Mouse (Mus musculus): Measurements from ENCODE around the gene Fam53b. TPM values are rescaled to one million over a fixed set of nuclear protein-coding genes. Genes with fewer than 3 reads are reported as not detected.

Gene Fam53b
- polyA plus RNA-seq, 1 experiment from 2014 or later, result 22.5 TPM

DNA sequence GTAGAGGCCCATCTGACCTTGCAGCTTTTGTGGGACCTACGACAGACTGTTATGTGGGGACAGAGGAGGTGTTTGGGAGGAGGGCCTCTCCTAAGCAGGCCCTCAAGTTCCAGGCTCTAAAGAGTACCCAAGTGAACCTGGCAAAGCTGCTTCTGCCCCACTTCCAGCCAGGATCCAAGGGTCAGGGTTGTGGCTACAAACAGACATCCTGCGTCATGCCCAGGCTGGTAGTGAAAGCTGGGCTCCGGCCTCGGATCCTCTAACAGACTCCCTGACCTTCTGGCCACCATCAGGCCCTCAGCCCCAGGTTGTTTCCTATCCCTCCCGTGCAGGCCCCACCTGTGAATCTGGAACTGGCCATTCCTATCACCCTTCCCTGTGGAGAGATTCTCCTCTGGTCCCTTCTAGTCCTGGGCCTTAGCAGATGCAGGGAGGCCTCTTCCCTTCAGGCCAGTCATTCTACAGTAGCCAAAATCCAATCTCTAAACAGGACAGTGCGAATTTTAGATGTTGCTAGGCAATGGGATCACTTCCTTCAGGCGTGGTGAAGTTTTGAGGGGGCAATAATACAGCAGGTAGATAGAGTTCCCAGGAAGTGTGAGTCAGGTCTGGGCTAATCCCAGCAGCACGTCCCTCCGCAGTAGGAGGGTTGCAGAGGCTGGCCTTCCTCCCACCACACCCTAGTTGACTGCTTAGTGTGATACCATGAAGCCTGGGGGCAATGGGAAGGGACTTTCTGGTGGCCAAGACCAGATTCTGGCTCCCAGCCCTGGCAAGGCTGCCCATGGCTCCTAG, 110.0 kb downstream of the Fam53b start:
- H3K27ac ChIP-seq, result no peak overlapping the region
- no peak overlapping the region for H3K4me2 ChIP-seq
- H3K4me3 ChIP-seq (replicated peaks), result no peak overlapping the region
- H3K27me3 ChIP-seq, result no peaks in the 10 kb centered on the region
- no peak overlapping the region for H3K9ac ChIP-seq
- H3K36me3 ChIP-seq, result no peaks in the 10 kb centered on the region
- H3K9me3 ChIP-seq (replicated peaks), result no peaks in the 10 kb centered on the region
- peaks cover 8% of the 10 kb centered on the region; the same call in 1 of the 2 replicates for H3K4me1 ChIP-seq
- 80% methylated on average over 9 of the region's 9 CpGs for WGBS
- ATAC-seq (replicated peaks; ENCODE audit: low FRiP score), result no peak

DNA sequence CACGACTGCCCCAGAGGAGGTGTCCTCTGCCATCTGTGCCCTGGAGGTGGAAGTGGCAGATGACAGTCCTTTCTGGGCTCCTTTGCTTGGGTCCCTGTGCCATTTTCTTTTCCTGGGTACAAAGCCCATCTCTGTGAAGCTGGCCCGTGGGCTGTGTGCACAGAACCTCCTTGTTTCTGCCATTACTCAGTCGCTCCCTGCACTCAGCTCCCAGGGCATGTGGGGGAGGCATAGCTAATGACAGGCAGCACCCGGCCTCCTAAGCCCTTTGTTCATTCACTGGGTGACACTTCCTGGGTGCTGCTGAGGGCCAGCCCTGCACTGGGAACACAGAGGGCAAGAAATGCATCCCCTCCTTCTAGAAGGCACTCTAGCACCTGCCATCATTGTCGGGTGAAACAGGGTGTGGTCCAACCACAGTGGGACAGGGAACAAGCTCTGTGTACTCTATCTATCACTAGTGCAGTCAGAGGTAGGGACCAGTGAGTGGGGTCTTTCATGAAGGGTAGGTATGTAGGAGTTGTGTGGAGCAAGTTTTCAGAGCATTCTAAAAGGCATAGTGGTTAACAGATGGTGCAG, 111.1 kb downstream of the Fam53b start:
- Histone ChIP-seq H3K9ac (no peak overlapping the region), H3K27me3 (no peaks in the 10 kb centered on the region), H3K4me2 (no peak overlapping the region), H3K36me3 (no peaks in the 10 kb centered on the region), H3K4me3 (replicated peaks) (no peak overlapping the region), H3K9me3 (replicated peaks) (no peaks in the 10 kb centered on the region), H3K4me1 (peaks cover 8% of the 10 kb centered on the region; the same call in 1 of the 2 replicates), H3K27ac (no peak overlapping the region)
- 71% methylated on average over 5 of the region's 5 CpGs for WGBS
- ATAC-seq (replicated peaks; ENCODE audit: low FRiP score), result no peak

GRCm38 (mm10) chr7:132702024-132702423, 111.7 kb downstream of the Fam53b start:
- Histone ChIP-seq H3K4me1 (peaks cover 8% of the 10 kb centered on the region; the same call in 1 of the 2 replicates), H3K9ac (no peak overlapping the region), H3K27me3 (no peaks in the 10 kb centered on the region), H3K27ac (no peak overlapping the region), H3K4me2 (no peak overlapping the region), H3K9me3 (replicated peaks) (no peaks in the 10 kb centered on the region), H3K4me3 (replicated peaks) (no peak overlapping the region), H3K36me3 (no peaks in the 10 kb centered on the region)
- 72% methylated on average over 3 of the region's 3 CpGs for WGBS
- ATAC-seq (replicated peaks; ENCODE audit: low FRiP score), result no peak

DNA sequence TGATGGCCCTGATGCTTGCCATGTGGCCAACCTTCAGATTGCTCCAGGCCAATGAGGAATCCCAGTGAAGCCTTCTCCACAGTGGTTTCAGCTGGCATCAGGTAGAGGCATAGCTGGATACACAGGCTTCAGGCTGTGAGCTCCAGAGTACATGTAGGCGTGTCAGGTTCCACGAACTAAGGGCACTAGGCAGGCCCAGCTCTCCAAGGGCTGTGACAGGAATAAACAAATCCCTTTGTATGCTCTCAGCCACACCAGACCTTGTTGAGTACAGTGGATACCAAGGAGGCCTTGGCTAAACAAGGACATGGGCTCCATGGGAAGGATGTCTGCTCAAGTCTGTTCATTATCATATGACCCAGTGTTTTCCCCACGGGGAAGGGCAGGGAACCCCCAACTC, 112.3 kb downstream of the Fam53b start:
- Histone ChIP-seq H3K9me3 (replicated peaks) (no peaks in the 10 kb centered on the region), H3K27me3 (no peaks in the 10 kb centered on the region), H3K4me2 (no peak overlapping the region), H3K36me3 (no peaks in the 10 kb centered on the region), H3K27ac (no peak overlapping the region), H3K4me3 (replicated peaks) (no peak overlapping the region), H3K4me1 (peaks cover 8% of the 10 kb centered on the region; the same call in 1 of the 2 replicates), H3K9ac (no peak overlapping the region)
- 91% methylated on average over 3 of the region's 3 CpGs for WGBS
- ATAC-seq (replicated peaks; ENCODE audit: low FRiP score), result no peak

- H3K36me3 ChIP-seq, result no peaks in the 10 kb centered on the region
- H3K4me2 ChIP-seq, result no peak overlapping the region
- H3K27ac ChIP-seq, result no peak overlapping the region
- no peaks in the 10 kb centered on the region for H3K9me3 ChIP-seq (replicated peaks)
- H3K9ac ChIP-seq, result no peak overlapping the region
- H3K4me3 ChIP-seq (replicated peaks), result no peak overlapping the region
- no peaks in the 10 kb centered on the region for H3K27me3 ChIP-seq
- H3K4me1 ChIP-seq, result peaks cover 8% of the 10 kb centered on the region; the same call in 1 of the 2 replicates
- no peak for ATAC-seq (replicated peaks; ENCODE audit: low FRiP score)
- WGBS, result 74% methylated on average over 4 of the region's 4 CpGs
These were observed 113.6 kb downstream of the Fam53b start for GRCm38 (mm10) chr7:132700107-132700506.

DNA sequence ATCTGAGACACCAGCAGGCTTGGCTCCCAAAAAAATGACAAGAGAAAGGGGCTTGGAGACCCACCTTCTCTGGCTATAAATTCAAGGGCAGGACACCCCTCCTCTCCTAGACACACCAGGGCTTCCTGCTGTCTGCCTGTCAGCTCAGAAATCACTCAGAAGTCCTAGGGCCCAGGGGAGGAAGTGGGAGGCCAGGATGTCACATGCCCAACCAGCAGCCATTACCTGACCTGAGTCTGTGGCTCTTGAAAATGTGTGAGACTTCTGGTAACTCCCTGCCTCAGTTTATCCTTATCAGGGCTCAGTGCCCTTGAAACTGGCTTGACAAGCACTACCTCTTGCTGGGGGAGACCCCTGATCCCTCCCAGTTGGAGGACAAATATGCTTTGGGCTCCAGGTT, 114.0 kb downstream of the Fam53b start:
- Histone ChIP-seq H3K4me2 (no peak overlapping the region), H3K36me3 (0 out of 2 replicates have a peak, but pooled peaks cover 4% of the 10 kb centered on the region), H3K4me3 (replicated peaks) (no peak overlapping the region), H3K27me3 (no peaks in the 10 kb centered on the region), H3K9me3 (replicated peaks) (0 out of 2 replicates have a peak, but pooled peaks cover 3% of the 10 kb centered on the region), H3K4me1 (peaks cover 8% of the 10 kb centered on the region; the same call in 1 of the 2 replicates), H3K9ac (no peak overlapping the region), H3K27ac (no peak overlapping the region)
- no peak for ATAC-seq (replicated peaks; ENCODE audit: low FRiP score)

GRCm38 (mm10) chr7:132699165-132699564, 114.5 kb downstream of the Fam53b start:
- no peak for ATAC-seq (replicated peaks; ENCODE audit: low FRiP score)
- no peak overlapping the region for H3K4me2 ChIP-seq
- 0 out of 2 replicates have a peak, but pooled peaks cover 3% of the 10 kb centered on the region for H3K9me3 ChIP-seq (replicated peaks)
- H3K36me3 ChIP-seq, result 0 out of 2 replicates have a peak, but pooled peaks cover 4% of the 10 kb centered on the region
- no peaks in the 10 kb centered on the region for H3K27me3 ChIP-seq
- H3K4me1 ChIP-seq, result peaks cover 8% of the 10 kb centered on the region; the same call in 1 of the 2 replicates
- H3K27ac ChIP-seq, result no peak overlapping the region
- 64% methylated on average over 4 of the region's 4 CpGs for WGBS
- H3K4me3 ChIP-seq (replicated peaks), result no peak overlapping the region
- no peak overlapping the region for H3K9ac ChIP-seq

GRCm38 (mm10) chr7:132698737-132699136, 114.9 kb downstream of the Fam53b start:
- Histone ChIP-seq H3K27ac (no peak overlapping the region), H3K4me2 (no peak overlapping the region), H3K9ac (no peak overlapping the region), H3K36me3 (0 out of 2 replicates have a peak, but pooled peaks cover 4% of the 10 kb centered on the region), H3K4me1 (peaks cover 8% of the 10 kb centered on the region; the same call in 1 of the 2 replicates), H3K4me3 (replicated peaks) (no peak overlapping the region), H3K9me3 (replicated peaks) (0 out of 2 replicates have a peak, but pooled peaks cover 3% of the 10 kb centered on the region), H3K27me3 (no peaks in the 10 kb centered on the region)
- WGBS, result 78% methylated on average over 4 of the region's 4 CpGs
- no peak for ATAC-seq (replicated peaks; ENCODE audit: low FRiP score)

DNA sequence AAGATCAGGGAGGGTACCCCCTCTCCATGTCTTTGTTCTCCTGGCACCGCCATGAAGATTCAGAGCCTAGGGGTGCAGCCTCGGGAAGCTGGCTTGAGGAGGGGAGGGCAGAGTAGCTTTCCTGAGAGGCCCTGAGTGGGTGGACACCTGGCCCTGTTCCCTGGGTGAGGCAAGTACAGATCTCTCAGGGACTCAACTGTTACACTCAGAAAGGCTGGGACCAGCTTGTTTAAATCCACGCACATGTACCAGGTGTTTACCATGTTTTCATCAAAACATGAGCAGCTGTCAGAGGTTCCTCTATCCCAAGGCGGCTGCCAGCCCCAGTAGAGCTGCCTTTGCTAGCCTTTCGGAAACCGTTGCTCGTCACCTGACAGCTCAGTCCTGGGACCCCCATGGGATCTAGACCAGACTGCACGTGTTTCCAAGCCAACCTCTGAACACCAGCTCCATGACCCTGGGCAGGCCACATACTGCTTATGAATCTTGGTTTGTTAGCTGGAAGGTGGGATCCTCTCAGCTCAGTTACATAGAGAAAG, 116.4 kb downstream of the Fam53b start:
- Histone ChIP-seq H3K9me3 (replicated peaks) (0 out of 2 replicates have a peak, but pooled peaks cover 3% of the 10 kb centered on the region), H3K4me2 (no peak overlapping the region), H3K36me3 (0 out of 2 replicates have a peak, but pooled peaks cover 4% of the 10 kb centered on the region), H3K27ac (no peak overlapping the region), H3K4me3 (replicated peaks) (no peak overlapping the region), H3K27me3 (no peaks in the 10 kb centered on the region), H3K9ac (no peak overlapping the region), H3K4me1 (peaks cover 19% of the 10 kb centered on the region)
- WGBS, result 82% methylated on average over 8 of the region's 8 CpGs
- no peak for ATAC-seq (replicated peaks; ENCODE audit: low FRiP score)

DNA sequence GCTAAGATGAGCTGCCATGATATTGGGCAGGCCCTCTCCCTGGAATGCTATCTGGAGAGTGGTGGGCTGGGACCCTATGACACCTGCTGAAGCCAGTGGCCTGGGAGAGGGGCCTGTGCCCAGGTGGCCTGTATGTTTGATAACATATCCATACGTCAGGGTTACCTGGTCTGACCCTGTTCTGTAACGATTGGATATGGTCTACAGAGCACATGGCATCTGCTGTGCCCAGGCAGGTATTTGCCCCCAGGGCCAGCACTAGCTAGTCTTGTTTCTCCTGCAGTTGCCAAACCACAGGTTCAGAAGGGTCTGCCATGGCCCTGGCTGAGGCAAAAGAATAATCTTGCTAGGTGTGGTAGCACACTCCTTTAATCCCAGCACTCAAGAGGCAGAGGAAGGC, 120.1 kb downstream of the Fam53b start:
- 0 out of 2 replicates have a peak, but pooled peaks cover 4% of the 10 kb centered on the region for H3K36me3 ChIP-seq
- H3K27ac ChIP-seq, result peak overlapping the region; percentile 23; the same call in 1 of the 2 replicates
- peaks cover 24% of the 10 kb centered on the region for H3K4me1 ChIP-seq
- H3K9ac ChIP-seq, result no peak overlapping the region
- WGBS, result 66% methylated on average over 2 of the region's 2 CpGs
- 0 out of 2 replicates have a peak, but pooled peaks cover 3% of the 10 kb centered on the region for H3K9me3 ChIP-seq (replicated peaks)
- H3K4me2 ChIP-seq, result no peak overlapping the region
- no peak overlapping the region for H3K4me3 ChIP-seq (replicated peaks)
- no peaks in the 10 kb centered on the region for H3K27me3 ChIP-seq
- ATAC-seq (replicated peaks; ENCODE audit: low FRiP score), result 0 out of 2 replicates have a peak, but pooled peaks have one; percentile 15

GRCm38 (mm10) chr7:132692719-132693118, 121.0 kb downstream of the Fam53b start:
- Histone ChIP-seq H3K4me3 (replicated peaks) (no peak overlapping the region), H3K9me3 (replicated peaks) (0 out of 2 replicates have a peak, but pooled peaks cover 3% of the 10 kb centered on the region), H3K4me2 (no peak overlapping the region), H3K27ac (no peak overlapping the region), H3K4me1 (peaks cover 33% of the 10 kb centered on the region), H3K36me3 (0 out of 2 replicates have a peak, but pooled peaks cover 4% of the 10 kb centered on the region), H3K27me3 (no peaks in the 10 kb centered on the region), H3K9ac (no peak overlapping the region)
- peak; percentile 43 for ATAC-seq (replicated peaks; ENCODE audit: low FRiP score)
- 73% methylated on average over 9 of the region's 9 CpGs for WGBS
